Mouse (Mus musculus) midbrain, embryonic 13.5 days (tissue): Measurements from ENCODE around the gene Adipoq. TPM values are rescaled to one million over a fixed set of nuclear protein-coding genes. Genes with fewer than 3 reads are reported as not detected.
A peak's percentile ranks its signal among the peaks of the same experiment; 100 is the strongest.

ENCODE experiments used
- ATAC-seq: fragments of 200-750 bp; cut with Nextera tagmentation; 2 replicates; pipeline ENCODE4 v1.8.0; 2017; ENCODE audit warnings: mild to moderate bottlenecking, moderate TSS enrichment, moderate library complexity
- H3K27ac ChIP-seq: fragments of 300-500 bp; sonication (generic); 2 replicates; pipeline ENCODE4 v1.5.1; 2015; ENCODE audit warnings: inconsistent platforms, mild to moderate bottlenecking, moderate library complexity
- H3K27me3 ChIP-seq: fragments of 300-500 bp; sonication (generic); 2 replicates; pipeline ENCODE4 v1.6.1; 2015; ENCODE audit warnings: mild to moderate bottlenecking, inconsistent platforms
- H3K36me3 ChIP-seq: fragments of 300-500 bp; sonication (generic); 2 replicates; pipeline ENCODE4 v1.6.1; 2015; ENCODE audit warnings: mild to moderate bottlenecking, inconsistent platforms
- H3K4me1 ChIP-seq: fragments of 300-500 bp; sonication (generic); replicated peaks from 2 replicates; pipeline ENCODE4 v1.6.1; 2015; ENCODE audit warnings: inconsistent platforms
- H3K4me2 ChIP-seq: fragments of 300-500 bp; sonication (generic); replicated peaks from 2 replicates; pipeline ENCODE4 v1.6.1; 2015; ENCODE audit warnings: moderate library complexity, mild to moderate bottlenecking, inconsistent platforms
- H3K4me3 ChIP-seq: fragments of 300-500 bp; sonication (generic); replicated peaks from 2 replicates; pipeline ENCODE4 v1.5.1; 2015; ENCODE audit warnings: mild to moderate bottlenecking, inconsistent platforms
- H3K9ac ChIP-seq: fragments of 300-500 bp; sonication (generic); replicated peaks from 2 replicates; pipeline ENCODE4 v1.6.1; 2015; ENCODE audit warnings: mild to moderate bottlenecking, inconsistent platforms
- H3K9me3 ChIP-seq: fragments of 300-500 bp; sonication (generic); 2 replicates; pipeline ENCODE4 v1.6.1; 2016; ENCODE audit warnings: mild to moderate bottlenecking, inconsistent platforms
- WGBS: fragments of 180-500 bp; shearing (Covaris S2); methylation state at CpG from one replicate; pipeline ENCODE4 v1.1.7; 2015; 5-methylcytosine and 5-hydroxymethylcytosine counted together
- polyA plus RNA-seq: library from polyadenylated mRNA; unstranded; fragments of >200 nt; fragmentation: Nextera tagmentation; extraction: Ambion mirVana; gene quantifications from 2 replicates; pipeline ENCODE4 v1.2.1, GENCODE M21; 2015

Adipoq gene
- polyA plus RNA-seq, 1 experiment from 2014 or later: 0.12 TPM

- no peaks in the 10 kb centered on the region for H3K9me3 ChIP-seq
- H3K9ac ChIP-seq: no peak overlapping the region
- H3K4me3 ChIP-seq: no peak overlapping the region
- WGBS: 94% methylated on average over 4 of the region's 4 CpGs
- H3K36me3 ChIP-seq: peaks cover 38% of the 10 kb centered on the region
- no peak overlapping the region for H3K27ac ChIP-seq
- H3K4me2 ChIP-seq: no peak overlapping the region
- ATAC-seq: no peak
- H3K4me1 ChIP-seq: peaks cover 10% of the 10 kb centered on the region
- H3K27me3 ChIP-seq: no peaks in the 10 kb centered on the region
Observed at GRCm38 (mm10) chr16:23123104-23123503, 23.2 kb upstream of the Adipoq start.

- Histone ChIP-seq H3K4me3 (no peak overlapping the region), H3K9ac (no peak overlapping the region), H3K36me3 (peaks cover 34% of the 10 kb centered on the region), H3K9me3 (no peaks in the 10 kb centered on the region), H3K27ac (no peak overlapping the region), H3K27me3 (no peaks in the 10 kb centered on the region), H3K4me1 (peaks cover 23% of the 10 kb centered on the region), H3K4me2 (no peak overlapping the region)
- ATAC-seq: no peak
- WGBS: 91% methylated on average over 4 of the region's 4 CpGs
Observed at GRCm38 (mm10) chr16:23124398-23124797, 21.9 kb upstream of the Adipoq start.

GRCm38 (mm10) chr16:23127311-23127672 is 19.0 kb upstream of the Adipoq start:
- H3K27me3 ChIP-seq: no peaks in the 10 kb centered on the region
- 0% methylated on average over 4 of the region's 4 CpGs for WGBS

GRCm38 (mm10) chr16:23127673-23128375 is 18.5 kb upstream of the Adipoq start, which contains the start of gene Rfc4:
Rfc4 (minus strand) TSS chr16:23127737.
- no peaks in the 10 kb centered on the region for H3K9me3 ChIP-seq
- H3K36me3 ChIP-seq: peaks cover 14% of the 10 kb centered on the region
- peak within 1 kb of the TSS; percentile 93 for H3K9ac ChIP-seq
- 1% methylated on average over 51 of the region's 51 CpGs for WGBS
- ATAC-seq: peak; percentile 96
- H3K4me1 ChIP-seq: peaks cover 28% of the 10 kb centered on the region
- no peaks in the 10 kb centered on the region for H3K27me3 ChIP-seq
- H3K4me3 ChIP-seq: peak within 1 kb of the TSS; percentile 76
- H3K27ac ChIP-seq: peak within 1 kb of the TSS; percentile 98
- H3K4me2 ChIP-seq: peak within 1 kb of the TSS; percentile 89

More at GRCm38 (mm10) chr16:23127311-23127672, 19.0 kb upstream of the Adipoq start:
- Histone ChIP-seq H3K36me3 (peaks cover 18% of the 10 kb centered on the region), H3K27ac (peak overlapping the region; percentile 98), H3K4me3 (peak overlapping the region; percentile 76), H3K4me1 (peaks cover 28% of the 10 kb centered on the region), H3K9me3 (no peaks in the 10 kb centered on the region), H3K9ac (peak overlapping the region; percentile 93), H3K4me2 (peak overlapping the region; percentile 89)
- ATAC-seq: no peak

- Histone ChIP-seq H3K4me2 (no peak overlapping the region), H3K9ac (no peak overlapping the region), H3K4me1 (peaks cover 28% of the 10 kb centered on the region), H3K4me3 (no peak overlapping the region), H3K27ac (no peak overlapping the region), H3K9me3 (no peaks in the 10 kb centered on the region), H3K27me3 (no peaks in the 10 kb centered on the region), H3K36me3 (no peaks in the 10 kb centered on the region)
- 94% methylated on average over 3 of the region's 3 CpGs for WGBS
- no peak for ATAC-seq
Observed at GRCm38 (mm10) chr16:23130303-23130702, 16.0 kb upstream of the Adipoq start.

- H3K4me1 ChIP-seq: peaks cover 19% of the 10 kb centered on the region
- no peak overlapping the region for H3K27ac ChIP-seq
- no peak overlapping the region for H3K9ac ChIP-seq
- 100% methylated on average over 1 of the region's 1 CpGs for WGBS
- no peak overlapping the region for H3K4me2 ChIP-seq
- H3K27me3 ChIP-seq: no peaks in the 10 kb centered on the region
- ATAC-seq: no peak
- H3K9me3 ChIP-seq: no peaks in the 10 kb centered on the region
- no peaks in the 10 kb centered on the region for H3K36me3 ChIP-seq
- H3K4me3 ChIP-seq: no peak overlapping the region
Observed at GRCm38 (mm10) chr16:23132336-23132735, 14.0 kb upstream of the Adipoq start.

- Histone ChIP-seq H3K4me3 (no peak overlapping the region), H3K4me2 (no peak overlapping the region), H3K27ac (no peak overlapping the region), H3K9ac (no peak overlapping the region), H3K4me1 (no peaks in the 10 kb centered on the region), H3K9me3 (no peaks in the 10 kb centered on the region), H3K36me3 (no peaks in the 10 kb centered on the region), H3K27me3 (no peaks in the 10 kb centered on the region)
- WGBS: 24% methylated on average over 11 of the region's 11 CpGs
- 0 out of 2 replicates have a peak, but pooled peaks have one; percentile 30 for ATAC-seq
Observed at GRCm38 (mm10) chr16:23135421-23136149, 10.8 kb upstream of the Adipoq start.

- no peaks in the 10 kb centered on the region for H3K4me1 ChIP-seq
- no peak for ATAC-seq
- 65% methylated on average over 4 of the region's 4 CpGs for WGBS
Observed at GRCm38 (mm10) chr16:23136406-23136970, 9.8 kb upstream of the Adipoq start.

GRCm38 (mm10) chr16:23140911-23141310 is 5.4 kb upstream of the Adipoq start:
- no peak overlapping the region for H3K4me2 ChIP-seq
- H3K27me3 ChIP-seq: no peaks in the 10 kb centered on the region
- H3K4me3 ChIP-seq: no peak overlapping the region
- H3K9me3 ChIP-seq: no peaks in the 10 kb centered on the region
- no peak for ATAC-seq
- WGBS: 96% methylated on average over 3 of the region's 3 CpGs
- no peaks in the 10 kb centered on the region for H3K36me3 ChIP-seq
- H3K27ac ChIP-seq: no peak overlapping the region
- H3K9ac ChIP-seq: no peak overlapping the region
- no peaks in the 10 kb centered on the region for H3K4me1 ChIP-seq

More at GRCm38 (mm10) chr16:23136406-23136970, 9.8 kb upstream of the Adipoq start:
- Histone ChIP-seq H3K9ac (no peak overlapping the region), H3K36me3 (no peaks in the 10 kb centered on the region), H3K27ac (no peak overlapping the region), H3K4me2 (no peak overlapping the region), H3K9me3 (no peaks in the 10 kb centered on the region), H3K4me3 (no peak overlapping the region), H3K27me3 (no peaks in the 10 kb centered on the region)

- H3K4me2 ChIP-seq: no peak overlapping the region
- no peaks in the 10 kb centered on the region for H3K36me3 ChIP-seq
- ATAC-seq: no peak
- no peak overlapping the region for H3K9ac ChIP-seq
- H3K4me3 ChIP-seq: no peak overlapping the region
- no peaks in the 10 kb centered on the region for H3K9me3 ChIP-seq
- WGBS: 90% methylated on average over 7 of the region's 7 CpGs
- H3K27ac ChIP-seq: no peak overlapping the region
- no peaks in the 10 kb centered on the region for H3K4me1 ChIP-seq
- H3K27me3 ChIP-seq: no peaks in the 10 kb centered on the region
Observed at GRCm38 (mm10) chr16:23144326-23144725, 2.0 kb upstream of the Adipoq start.

- 86% methylated on average over 5 of the region's 5 CpGs for WGBS
- Histone ChIP-seq H3K4me2 (no peak overlapping the region), H3K36me3 (no peaks in the 10 kb centered on the region), H3K27me3 (no peaks in the 10 kb centered on the region), H3K9ac (no peak overlapping the region), H3K4me3 (no peak overlapping the region), H3K27ac (no peak overlapping the region), H3K9me3 (no peaks in the 10 kb centered on the region), H3K4me1 (no peaks in the 10 kb centered on the region)
- ATAC-seq: no peak
Observed at GRCm38 (mm10) chr16:23145211-23145610, 1.1 kb upstream of the Adipoq start.

- ATAC-seq: no peak
- H3K27ac ChIP-seq: no peak overlapping the region
- H3K36me3 ChIP-seq: no peaks in the 10 kb centered on the region
- no peaks in the 10 kb centered on the region for H3K4me1 ChIP-seq
- no peaks in the 10 kb centered on the region for H3K27me3 ChIP-seq
- H3K4me2 ChIP-seq: no peak overlapping the region
- H3K4me3 ChIP-seq: no peak overlapping the region
- no peak overlapping the region for H3K9ac ChIP-seq
- 81% methylated on average over 2 of the region's 2 CpGs for WGBS
- H3K9me3 ChIP-seq: no peaks in the 10 kb centered on the region
Observed at GRCm38 (mm10) chr16:23148936-23149335, 2.6 kb downstream of the Adipoq start.
